Mouse (Mus musculus) CH12.LX (cell line): ENCODE results near the gene Mcts2. TPM values are rescaled to one million over a fixed set of nuclear protein-coding genes. Genes with fewer than 3 reads are reported as not detected.

Source experiments
- DNase-seq: peaks from one replicate; pipeline ENCODE4 v3.0.0-alpha.2; 2013; ENCODE audit errors: extremely low read depth
- H3K27ac ChIP-seq: 2 replicates; pipeline ENCODE4 v1.5.1; 2012; ENCODE audit warnings: low read depth, mild to moderate bottlenecking, control low read depth, moderate library complexity; ENCODE audit not compliant: insufficient read depth
- H3K27me3 ChIP-seq: replicated peaks from 2 replicates; pipeline ENCODE3; 2012; ENCODE audit warnings: inconsistent platforms
- H3K36me3 ChIP-seq, 2 experiments: replicated peaks in 1 of 2; 2 replicates each; pipeline versions ENCODE3 to v1.6.1; 2012; ENCODE audit warnings: inconsistent platforms in 1 of 2, low read length in 1 of 2, mild to moderate bottlenecking in 1 of 2, mixed read lengths in 1 of 2, moderate library complexity in 1 of 2; ENCODE audit not compliant: control insufficient read depth in 1 of 2, insufficient read depth in 1 of 2
- H3K4me1 ChIP-seq, 2 experiments: 2 replicates each; pipeline ENCODE4 v1.6.1; 2012; ENCODE audit warnings: inconsistent platforms in 1 of 2, moderate library complexity in 1 of 2; ENCODE audit not compliant: insufficient read depth in 2 of 2, control insufficient read depth in 1 of 2
- H3K4me2 ChIP-seq: 2 replicates; pipeline ENCODE4 v1.6.1; 2012; ENCODE audit warnings: low read depth, mild to moderate bottlenecking, control low read depth; ENCODE audit not compliant: poor library complexity, insufficient read depth, severe bottlenecking
- H3K4me3 ChIP-seq, 3 experiments: fragments of 150-350 bp in 1 of 3; sonication (generic) in 1 of 3; replicated peaks in 1 of 3; 2 replicates each; pipeline versions ENCODE3 to v1.5.1; 2011 to 2012; ENCODE audit warnings: low read depth in 2 of 3, low read length in 2 of 3, mild to moderate bottlenecking in 2 of 3, moderate library complexity in 2 of 3, control low read depth in 1 of 3, improper control_type of control experiment in 1 of 3, inconsistent platforms in 1 of 3, mixed read lengths in 1 of 3; ENCODE audit not compliant: poor library complexity in 1 of 3
- H3K79me2 ChIP-seq: replicated peaks from 2 replicates; pipeline ENCODE4 v1.6.1; 2012; ENCODE audit warnings: mild to moderate bottlenecking, moderate library complexity; ENCODE audit not compliant: control insufficient read depth, poor library complexity, insufficient read depth, severe bottlenecking; ENCODE audit errors: extremely low read depth
- H3K9ac ChIP-seq: 2 replicates; pipeline ENCODE4 v1.6.1; 2012; ENCODE audit warnings: low read depth, mild to moderate bottlenecking, control low read depth, moderate library complexity; ENCODE audit not compliant: insufficient read depth
- H3K9me3 ChIP-seq: replicated peaks from 2 replicates; pipeline ENCODE3; 2012; ENCODE audit warnings: low read length, inconsistent platforms, mixed read lengths
- BHLHE40 ChIP-seq: IDR thresholded peaks from 2 replicates; pipeline ENCODE4 v1.6.1; 2011; ENCODE audit warnings: mild to moderate bottlenecking, low read depth, low read length, improper control_type of control experiment
- E2F4 ChIP-seq: IDR thresholded peaks from 2 replicates; pipeline ENCODE4 v1.6.1; 2011; ENCODE audit warnings: low read depth, low read length, improper control_type of control experiment; ENCODE audit not compliant: insufficient replicate concordance
- ELF1 ChIP-seq: IDR thresholded peaks from 2 replicates; pipeline ENCODE4 v1.6.1; 2014; ENCODE audit warnings: low read depth, mild to moderate bottlenecking, inconsistent platforms, low read length, improper control_type of control experiment
- EP300 ChIP-seq: IDR thresholded peaks from 2 replicates; pipeline ENCODE4 v1.6.1; 2011; ENCODE audit warnings: low read length, improper control_type of control experiment
- ETS1 ChIP-seq: conservative IDR thresholded peaks from 2 replicates; pipeline ENCODE4 v1.6.1; 2012; ENCODE audit warnings: low read depth, mild to moderate bottlenecking, inconsistent platforms, low read length, improper control_type of control experiment, moderate library complexity
- GABPA ChIP-seq: IDR thresholded peaks from 2 replicates; pipeline ENCODE4 v1.6.1; 2012; ENCODE audit warnings: low read depth, low read length, improper control_type of control experiment, inconsistent platforms; ENCODE audit not compliant: insufficient replicate concordance
- HCFC1 ChIP-seq: IDR thresholded peaks from 2 replicates; pipeline ENCODE4 v1.6.1; 2012; ENCODE audit warnings: low read depth, mild to moderate bottlenecking, inconsistent platforms, low read length, improper control_type of control experiment
- JUN ChIP-seq: IDR thresholded peaks from 2 replicates; pipeline ENCODE4 v1.6.1; 2011; ENCODE audit warnings: low read depth, mild to moderate bottlenecking, low read length, improper control_type of control experiment, moderate library complexity; ENCODE audit not compliant: insufficient read depth
- MXI1 ChIP-seq: IDR thresholded peaks from 2 replicates; pipeline ENCODE4 v1.6.1; 2011; ENCODE audit warnings: mild to moderate bottlenecking, low read depth, low read length, improper control_type of control experiment
- MYC ChIP-seq: IDR thresholded peaks from 2 replicates; pipeline ENCODE4 v1.6.1; 2011; ENCODE audit warnings: low read depth, mild to moderate bottlenecking, improper control_type of control experiment, low read length
- NELFE ChIP-seq: IDR thresholded peaks from 2 replicates; pipeline ENCODE4 v1.6.1; 2011; ENCODE audit warnings: low read depth, low read length, improper control_type of control experiment
- NRF1 ChIP-seq: IDR thresholded peaks from 2 replicates; pipeline ENCODE4 v1.6.1; 2014; ENCODE audit warnings: low read depth, mild to moderate bottlenecking, inconsistent platforms, low read length, improper control_type of control experiment, moderate library complexity
- PAX5 ChIP-seq: IDR thresholded peaks from 2 replicates; pipeline ENCODE4 v1.6.1; 2012; ENCODE audit warnings: low read length, inconsistent platforms, mixed read lengths
- POLR2A ChIP-seq: IDR thresholded peaks from 2 replicates; pipeline ENCODE4 v1.6.1; 2011; ENCODE audit warnings: low read depth, mild to moderate bottlenecking, improper control_type of control experiment, low read length
- POLR2AphosphoS2 ChIP-seq: IDR thresholded peaks from 2 replicates; pipeline ENCODE4 v1.6.1; 2011; ENCODE audit warnings: low read depth, low read length, improper control_type of control experiment
- SMC3 ChIP-seq: IDR thresholded peaks from 2 replicates; pipeline ENCODE4 v1.6.1; 2011; ENCODE audit warnings: low read depth, low read length, improper control_type of control experiment
- ZMIZ1 ChIP-seq: IDR thresholded peaks from 2 replicates; pipeline ENCODE4 v1.6.1; 2012; ENCODE audit warnings: low read depth, mild to moderate bottlenecking, inconsistent platforms, low read length, improper control_type of control experiment
- dilution Hi-C: fragments of 300-500 bp; cut with MboI; formaldehyde crosslinking; loops from 2 replicates; pipeline ENCODE4 v1.14.3; 2020; ENCODE audit warnings: low sequenced_read_pairs; ENCODE audit not compliant: extremely low pct_unique_long_range_greater_than_20kb, extremely low pct_ligation_motif_present
- in situ Hi-C: fragments of 300-500 bp; cut with MboI; formaldehyde crosslinking; loops from 3 replicates; pipeline ENCODE4 v1.14.3; 2019; ENCODE audit warnings: low sequenced_read_pairs, low pct_ligation_motif_present, low pct_unique_long_range_greater_than_20kb, mixed read lengths
- polyA plus RNA-seq: library from polyadenylated mRNA; unstranded; fragments of >175 nt; gene quantifications from 2 replicates; pipeline ENCODE4 v1.2.1, GENCODE M21; 2012; ENCODE audit warnings: low read depth; ENCODE audit not compliant: insufficient read length
- total RNA-seq, 2 experiments: library from RNA; depleted of rRNA; stranded (reverse); fragments of 300-350 nt in 1 of 2; fragments of >200 nt in 1 of 2; gene quantifications; 2 replicates each; pipeline ENCODE4 v1.2.3; 2012 to 2014

Gene Mcts2
- total and polyA plus RNA-seq, 3 experiments, result 1.5 to 3.3 (median 3.2) TPM

DNA sequence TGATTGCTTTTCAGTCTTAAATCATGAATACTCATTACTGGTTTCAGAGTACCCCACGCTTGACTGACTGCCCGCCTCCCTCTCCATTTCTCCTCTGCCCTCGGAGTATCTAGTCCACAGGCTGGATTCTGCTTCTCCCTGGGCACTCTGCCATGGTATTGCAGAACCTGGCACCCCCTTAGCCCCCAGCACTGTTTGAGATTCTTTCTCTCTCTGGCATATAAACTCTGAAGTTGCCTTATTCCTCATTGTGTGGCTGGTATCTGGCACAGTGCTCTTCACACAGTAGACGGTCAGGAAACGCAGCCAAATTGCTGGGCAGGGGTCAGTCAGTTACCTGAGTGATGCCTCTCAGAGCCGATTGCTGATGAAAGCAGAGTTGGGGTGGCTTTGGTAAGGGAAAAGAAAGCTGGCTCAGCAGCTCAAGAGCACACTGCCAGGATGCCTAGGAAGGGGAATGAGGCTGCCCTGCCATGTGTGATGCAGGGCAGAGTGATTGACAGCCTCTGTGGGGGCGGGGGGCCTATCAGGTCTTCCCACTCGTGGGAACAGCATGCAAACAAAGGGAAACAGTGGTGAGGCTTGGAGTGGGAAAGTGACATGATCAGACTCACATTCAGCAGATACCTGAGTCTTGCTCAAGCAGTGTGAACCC lies 7.0 kb upstream of the Mcts2 start:
- H3K4me3 ChIP-seq, result no peak overlapping the region
- in situ Hi-C loops, result no loop called here
- dilution Hi-C loops, result no loop called here
- H3K9me3 ChIP-seq, result no peaks in the 10 kb centered on the region
- peaks cover 8 to 45% of the 10 kb centered on the region in 2 experiments; a peak in 3 of 4 replicates for H3K4me1 ChIP-seq
- no peak overlapping the region for H3K9ac ChIP-seq
- H3K79me2 ChIP-seq, result peaks cover 36% of the 10 kb centered on the region
- no peak overlapping the region for H3K4me2 ChIP-seq
- H3K27me3 ChIP-seq, result no peaks in the 10 kb centered on the region
- TF ChIP-seq E2F4 (no peak), GABPA (no peak), POLR2A (no peak), ZMIZ1 (no peak), BHLHE40 (no peak), HCFC1 (no peak), MXI1 (no peak), POLR2AphosphoS2 (no peak), ETS1 (no peak), NELFE (no peak), JUN (no peak)
- peaks cover 90 to 98% of the 10 kb centered on the region in 2 experiments for H3K36me3 ChIP-seq
- DNase-seq, result no peak
- no peak overlapping the region for H3K27ac ChIP-seq

- no peaks in the 10 kb centered on the region for H3K9me3 ChIP-seq
- in situ Hi-C loops, result no loop called here
- H3K79me2 ChIP-seq, result peaks cover 18% of the 10 kb centered on the region
- H3K27ac ChIP-seq, result no peak overlapping the region
- no peak for DNase-seq
- peaks cover 92 to 99% of the 10 kb centered on the region in 2 experiments for H3K36me3 ChIP-seq
- no peak overlapping the region for H3K9ac ChIP-seq
- no peaks in the 10 kb centered on the region for H3K27me3 ChIP-seq
- peaks cover 0 to 14% of the 10 kb centered on the region in 2 experiments; a peak in 1 of 4 replicates for H3K4me1 ChIP-seq
- H3K4me2 ChIP-seq, result no peak overlapping the region
- H3K4me3 ChIP-seq, result no peak overlapping the region
- TF ChIP-seq EP300 (no peak), ETS1 (no peak), NRF1 (no peak), ELF1 (no peak), PAX5 (no peak), SMC3 (no peak), POLR2A (no peak), JUN (no peak), MYC (no peak)
- TF ChIP-seq, all 38 proteins: peak for 0
- dilution Hi-C loops, result no loop called here
Measured at GRCm38 (mm10) chr2:152683086-152683485, 3.7 kb upstream of the Mcts2 start.
